13 mouse cellular contexts compared by ENCODE assay signal in the genomic region with DNA sequence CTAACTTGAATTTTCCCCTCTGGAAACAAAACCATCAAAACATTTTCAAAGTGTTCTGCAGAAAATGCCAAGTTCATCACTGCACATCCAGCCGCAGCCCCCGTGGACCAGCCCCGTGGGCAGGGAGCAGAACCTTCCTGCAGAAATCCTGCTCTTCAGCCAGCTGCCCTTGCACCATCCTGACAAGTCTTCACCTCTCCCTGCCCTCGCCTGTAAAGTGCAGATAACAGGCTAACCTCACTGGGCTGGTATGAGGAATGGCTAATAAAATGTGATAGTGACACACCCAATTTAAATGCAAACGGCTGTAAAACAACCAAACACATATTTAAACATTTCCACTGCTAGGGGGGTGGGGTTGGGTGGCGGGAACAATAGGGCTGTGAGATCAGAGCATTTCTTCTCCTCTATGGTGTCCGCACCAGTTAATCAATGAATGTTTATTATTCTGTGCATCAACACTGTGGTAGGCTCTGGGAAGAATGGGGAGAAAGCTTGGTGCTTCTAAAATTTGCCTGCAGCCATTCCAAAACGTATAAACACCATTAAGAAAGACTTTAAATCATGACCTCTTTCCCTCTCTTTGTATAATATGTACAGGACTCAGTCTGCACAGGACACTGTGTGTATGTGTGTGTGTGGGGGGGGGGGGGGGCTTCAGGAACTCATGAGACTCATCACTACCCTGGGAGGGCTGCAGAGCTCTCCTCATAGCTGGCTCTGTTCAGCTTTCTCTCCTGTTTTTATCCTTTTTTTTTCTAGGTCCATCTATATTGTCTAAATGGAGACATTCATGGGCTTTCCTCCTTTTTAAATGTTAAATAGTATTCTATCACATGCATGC.
DNase-seq lines count a peak whose midpoint lies in the region; ATAC-seq lines count a peak whose summit lies in the region.
"Had no signal": no experiment of that assay in that cellular context is flagged by ENCODE, and none has a peak within 500 bp of the region (broad histone marks: within the 10 kb centered on the region; RNA-seq: fewer than 3 reads in every experiment).

No protein-coding gene starts in this region.

- no peak overlapping the region for H3K4me3 ChIP-seq in kidney, embryonic 15.5 days (replicated peaks)
- H3K4me3 ChIP-seq: heart, adult 2 months; left cerebral cortex, adult 2 months had no signal

- H3K27ac ChIP-seq in kidney, embryonic 15.5 days = peak overlapping the region; percentile 56
- H3K27ac ChIP-seq: heart, adult 2 months; left cerebral cortex, adult 2 months had no signal

- no peak overlapping the region for H3K4me2 ChIP-seq in kidney, embryonic 15.5 days

- no peaks in the 10 kb centered on the region for H3K27me3 ChIP-seq in kidney, embryonic 15.5 days
- H3K27me3 ChIP-seq: Patski had no signal

- H3K9ac ChIP-seq in kidney, embryonic 15.5 days = no peak overlapping the region

- ATAC-seq in kidney, embryonic 15.5 days (replicated peaks; ENCODE audit: low FRiP score) = peak; percentile 74; the same call in 1 of the 2 replicates
- ATAC-seq in erythroid progenitor cell, adult 5-6 weeks (replicated peaks; ENCODE audit: low FRiP score, poor library complexity, severe bottlenecking) = peak; percentile 75
- peak; percentile 84 for ATAC-seq in megakaryocyte-erythroid progenitor cell, adult 5-6 weeks (replicated peaks; ENCODE audit: low FRiP score, low TSS enrichment, poor library complexity, severe bottlenecking)
- ATAC-seq: Patski had no signal

- H3K4me1 ChIP-seq in kidney, embryonic 15.5 days = peaks cover 10% of the 10 kb centered on the region

- no peaks in the 10 kb centered on the region for H3K36me3 ChIP-seq in kidney, embryonic 15.5 days

- no peak for DNase-seq in kidney, postnatal 25 days
- peak; percentile 92 for DNase-seq in MEL-GATA-1-ER (ENCODE audit: extremely low read depth, low read depth)
- DNase-seq in gastrocnemius, postnatal 25 days = no peak
- DNase-seq in layer of hippocampus, adult 8-10 months (ENCODE audit: low spot score in 2 of 2) = no peak
- no peak for DNase-seq in T-cell, adult 2 months (ENCODE audit: low spot score)
- DNase-seq: cerebellum, adult 8-10 months; thymus, postnatal 14 days had no signal

- 22% methylated on average over 8 of the region's 8 CpGs for WGBS in kidney, embryonic 15.5 days

- 0 out of 2 replicates have a peak, but pooled peaks cover 2% of the 10 kb centered on the region for H3K9me3 ChIP-seq in kidney, embryonic 15.5 days (replicated peaks)
